Mouse (Mus musculus) midbrain, embryonic 12.5 days (tissue): ENCODE data around the gene Nlrc5. TPM values are rescaled to one million over a fixed set of nuclear protein-coding genes. Genes with fewer than 3 reads are reported as not detected.

Experiments used
- microRNA-seq: library from miRNA; unstranded; fragments of <30 nt; microRNA quantifications from one replicate; pipeline ENCODE4, GENCODE M21; 2017
- polyA plus RNA-seq: library from polyadenylated mRNA; unstranded; fragments of >200 nt; fragmentation: Nextera tagmentation; extraction: Ambion mirVana; gene quantifications from 2 replicates; pipeline ENCODE4 v1.2.1, GENCODE M21; 2016

Nlrc5 gene
- polyA plus RNA-seq, 1 experiment from 2014 or later, result 0.09 TPM

Small RNA genes lying within 50 kb of the gene (microRNA-seq; reads per million reads assigned to microRNA genes)
- gene Mir7072, result not detected

Other genes starting within 250 kb of the Nlrc5 start
- gene Nup93, start 219.8 kb upstream of the Nlrc5 start, polyA plus RNA-seq, result 96.7 and 98.4 TPM in 2 replicates
- not detected in 2 replicates for gene Slc12a3, start 105.2 kb upstream of the Nlrc5 start, polyA plus RNA-seq
- 55.4 and 57.7 TPM in 2 replicates for gene Herpud1, start 47.9 kb upstream of the Nlrc5 start, polyA plus RNA-seq
- 9.9 and 10.0 TPM in 2 replicates for gene Cpne2, start 98.6 kb downstream of the Nlrc5 start, polyA plus RNA-seq
- 55.0 and 57.7 TPM in 2 replicates for gene Rspry1, start 167.6 kb downstream of the Nlrc5 start, polyA plus RNA-seq
- 97.4 and 105 TPM in 2 replicates for gene Fam192a, start 167.6 kb downstream of the Nlrc5 start, polyA plus RNA-seq
- 238 and 247 TPM in 2 replicates for gene Arl2bp, start 232.2 kb downstream of the Nlrc5 start, polyA plus RNA-seq